Mouse (Mus musculus): Measurements from ENCODE around the gene Nfix. TPM values are rescaled to one million over a fixed set of nuclear protein-coding genes. Genes with fewer than 3 reads are reported as not detected.
A peak's percentile ranks its signal among the peaks of the same experiment; 100 is the strongest.

Nfix gene
- polyA plus RNA-seq, 1 experiment from 2014 or later: 67.4 TPM

DNA sequence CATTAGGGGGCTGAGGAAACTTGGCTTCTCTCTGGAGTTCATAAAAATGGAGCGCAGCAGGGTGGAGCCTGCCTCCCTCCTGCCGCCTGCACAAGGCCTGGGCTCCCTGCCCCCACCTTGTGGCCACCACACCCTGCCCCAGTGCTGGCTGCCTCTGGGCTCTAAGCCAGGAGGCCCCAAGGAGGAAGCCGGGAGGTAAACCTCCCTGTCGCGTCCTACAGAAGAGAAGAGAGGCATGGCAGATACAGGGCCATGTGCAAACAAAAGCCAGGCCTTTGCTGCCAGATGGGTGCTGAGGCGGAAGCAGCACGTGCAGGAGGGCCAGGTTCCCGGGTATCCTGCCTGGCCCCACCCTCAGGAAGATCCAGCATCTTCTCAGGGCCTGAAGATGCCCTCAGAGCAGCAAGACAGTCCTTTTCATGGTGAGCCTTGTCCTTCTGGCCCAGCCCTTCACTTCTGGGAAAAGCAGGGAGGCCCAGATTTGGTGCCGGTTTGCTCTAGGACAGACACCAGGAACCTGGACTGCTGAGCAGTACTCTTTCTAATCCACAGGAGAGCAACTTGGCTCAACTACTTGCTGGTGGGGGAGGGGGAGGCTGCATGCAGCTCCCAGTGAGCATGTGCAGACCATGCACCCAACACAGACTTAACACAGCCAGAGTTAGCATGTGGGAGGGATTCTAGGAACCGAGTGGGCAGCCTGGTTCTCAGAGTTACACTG is 77.1 kb downstream of the Nfix start, which contains the start of gene G430095P16Rik:
Gene G430095P16Rik, plus strand, starts transcription at position 158 of the 721 bp plus-strand sequence.
- peak; percentile 90 for ATAC-seq (ENCODE audit: low read depth)
- H3K36me3 ChIP-seq (ENCODE audit: control insufficient read depth, insufficient read depth, low read length): peaks cover 78% of the 10 kb centered on the region
- H3K27me3 ChIP-seq (replicated peaks; ENCODE audit: control insufficient read depth, insufficient read depth, low read length): no peaks in the 10 kb centered on the region
- peak; percentile 97 for DNase-seq (ENCODE audit: low spot score)
- H3K4me1 ChIP-seq (ENCODE audit: control insufficient read depth, insufficient read depth, low read length): peaks cover 46% of the 10 kb centered on the region
- H3K27ac ChIP-seq (replicated peaks; ENCODE audit: low read depth, low read length): peak within 1 kb of the TSS; percentile 98
- H3K9me3 ChIP-seq (ENCODE audit: control insufficient read depth, low read length): no peaks in the 10 kb centered on the region
- 6% methylated on average over 10 of the region's 10 CpGs for WGBS
- H3K9ac ChIP-seq (ENCODE audit: low read depth, low read length): peak within 1 kb of the TSS; percentile 44
- peak within 1 kb of the TSS; percentile 45 for H3K4me2 ChIP-seq (ENCODE audit: low read depth, low read length)
- H3K4me3 ChIP-seq (ENCODE audit: low read depth, low read length): peak within 1 kb of the TSS; percentile 18

DNA sequence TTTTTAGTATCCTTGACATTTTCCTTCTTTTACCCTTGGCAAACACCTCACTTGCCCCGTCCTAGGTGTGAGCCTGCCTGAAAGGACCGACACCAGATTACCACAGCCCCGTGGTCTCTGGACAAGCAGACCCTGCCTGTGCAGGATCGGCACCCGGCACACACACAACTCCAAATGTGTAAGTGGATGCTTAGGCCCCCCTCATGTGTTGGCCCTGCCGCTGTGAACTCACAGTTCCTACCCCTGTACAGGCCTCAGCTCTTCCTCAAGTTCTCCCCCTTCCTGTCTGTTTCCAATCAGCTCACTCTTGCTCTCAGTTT is 77.7 kb downstream of the Nfix start:
- Histone ChIP-seq H3K9me3 (ENCODE audit: control insufficient read depth, low read length) (no peaks in the 10 kb centered on the region), H3K36me3 (ENCODE audit: control insufficient read depth, insufficient read depth, low read length) (peaks cover 78% of the 10 kb centered on the region), H3K27ac (replicated peaks; ENCODE audit: low read depth, low read length) (peak overlapping the region; percentile 98), H3K4me2 (ENCODE audit: low read depth, low read length) (peak overlapping the region; percentile 45; the same call in 1 of the 2 replicates), H3K9ac (ENCODE audit: low read depth, low read length) (no peak overlapping the region), H3K4me1 (ENCODE audit: control insufficient read depth, insufficient read depth, low read length) (peaks cover 46% of the 10 kb centered on the region), H3K4me3 (ENCODE audit: low read depth, low read length) (0 out of 2 replicates have a peak overlapping the region, but pooled peaks have one; percentile 3), H3K27me3 (replicated peaks; ENCODE audit: control insufficient read depth, insufficient read depth, low read length) (no peaks in the 10 kb centered on the region)
- ATAC-seq (ENCODE audit: low read depth) (no peak), DNase-seq (ENCODE audit: low spot score) (no peak)
- 41% methylated on average over 6 of the region's 6 CpGs for WGBS

DNA sequence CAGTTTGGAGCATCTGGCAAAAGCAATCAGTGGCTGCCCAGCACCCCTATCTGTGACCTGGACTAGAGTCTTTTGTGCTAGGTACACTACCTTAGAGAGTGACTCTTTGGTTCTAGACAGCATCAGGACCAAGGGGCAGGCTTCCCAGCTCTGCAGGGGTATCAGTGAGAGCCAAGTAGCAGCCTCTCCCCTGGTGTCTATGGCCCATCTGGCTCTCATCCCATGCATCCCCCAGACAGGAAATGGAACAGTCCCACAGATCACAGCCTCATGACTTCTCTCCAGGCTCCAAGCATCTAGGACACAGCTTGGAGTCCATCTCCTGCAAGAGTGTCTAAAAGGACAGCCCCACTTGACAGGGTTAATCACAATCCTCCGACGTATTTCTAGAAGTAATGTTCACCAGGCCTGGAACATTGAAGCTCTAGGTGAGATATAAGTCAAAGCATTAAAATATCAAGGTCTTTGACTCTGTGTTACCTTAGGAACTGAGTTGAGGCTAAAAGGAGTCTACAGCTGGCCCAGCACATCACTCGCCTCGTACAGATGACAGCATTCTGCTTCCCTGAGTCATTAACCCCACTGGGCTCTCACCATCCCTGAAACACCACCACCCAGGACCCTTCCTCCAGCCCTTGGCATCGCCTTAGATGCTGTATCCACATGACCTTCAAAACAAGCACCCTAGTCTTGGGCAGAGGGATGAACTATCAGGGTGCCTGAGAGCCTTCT is 81.0 kb downstream of the Nfix start:
- 73% methylated on average over 5 of the region's 5 CpGs for WGBS
- Histone ChIP-seq H3K4me3 (ENCODE audit: low read depth, low read length) (no peak overlapping the region), H3K36me3 (ENCODE audit: control insufficient read depth, insufficient read depth, low read length) (peaks cover 70% of the 10 kb centered on the region), H3K4me1 (ENCODE audit: control insufficient read depth, insufficient read depth, low read length) (peaks cover 38% of the 10 kb centered on the region), H3K27ac (replicated peaks; ENCODE audit: low read depth, low read length) (no peak overlapping the region), H3K9me3 (ENCODE audit: control insufficient read depth, low read length) (no peaks in the 10 kb centered on the region), H3K9ac (ENCODE audit: low read depth, low read length) (no peak overlapping the region), H3K27me3 (replicated peaks; ENCODE audit: control insufficient read depth, insufficient read depth, low read length) (no peaks in the 10 kb centered on the region), H3K4me2 (ENCODE audit: low read depth, low read length) (no peak overlapping the region)
- DNase-seq (ENCODE audit: low spot score) (no peak), ATAC-seq (ENCODE audit: low read depth) (no peak)

DNA sequence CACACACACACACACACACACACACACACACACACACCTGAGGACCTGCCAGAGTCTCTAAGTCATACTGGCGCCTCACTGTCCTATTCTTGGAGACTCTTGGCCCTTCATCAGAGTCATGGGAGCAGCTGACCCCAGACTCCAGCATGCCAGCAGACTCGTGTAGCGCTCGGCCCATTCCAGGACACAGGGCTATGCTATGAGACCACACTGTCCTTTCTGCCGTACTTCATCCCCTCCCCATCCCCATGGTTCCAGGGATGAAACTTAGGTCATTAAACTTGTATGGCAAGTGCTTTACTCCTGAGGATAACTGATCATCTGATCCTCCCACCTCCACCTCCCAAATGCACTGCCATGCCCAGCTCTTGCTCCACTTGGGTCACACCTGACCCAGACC is 81.7 kb downstream of the Nfix start:
- ATAC-seq (ENCODE audit: low read depth) (no peak), DNase-seq (ENCODE audit: low spot score) (no peak)
- no peaks in the 10 kb centered on the region for H3K9me3 ChIP-seq (ENCODE audit: control insufficient read depth, low read length)
- no peaks in the 10 kb centered on the region for H3K27me3 ChIP-seq (replicated peaks; ENCODE audit: control insufficient read depth, insufficient read depth, low read length)
- H3K27ac ChIP-seq (replicated peaks; ENCODE audit: low read depth, low read length): no peak overlapping the region
- H3K4me1 ChIP-seq (ENCODE audit: control insufficient read depth, insufficient read depth, low read length): peaks cover 38% of the 10 kb centered on the region
- no peak overlapping the region for H3K4me2 ChIP-seq (ENCODE audit: low read depth, low read length)
- H3K36me3 ChIP-seq (ENCODE audit: control insufficient read depth, insufficient read depth, low read length): peaks cover 73% of the 10 kb centered on the region
- H3K4me3 ChIP-seq (ENCODE audit: low read depth, low read length): no peak overlapping the region
- 92% methylated on average over 5 of the region's 5 CpGs for WGBS
- no peak overlapping the region for H3K9ac ChIP-seq (ENCODE audit: low read depth, low read length)

DNA sequence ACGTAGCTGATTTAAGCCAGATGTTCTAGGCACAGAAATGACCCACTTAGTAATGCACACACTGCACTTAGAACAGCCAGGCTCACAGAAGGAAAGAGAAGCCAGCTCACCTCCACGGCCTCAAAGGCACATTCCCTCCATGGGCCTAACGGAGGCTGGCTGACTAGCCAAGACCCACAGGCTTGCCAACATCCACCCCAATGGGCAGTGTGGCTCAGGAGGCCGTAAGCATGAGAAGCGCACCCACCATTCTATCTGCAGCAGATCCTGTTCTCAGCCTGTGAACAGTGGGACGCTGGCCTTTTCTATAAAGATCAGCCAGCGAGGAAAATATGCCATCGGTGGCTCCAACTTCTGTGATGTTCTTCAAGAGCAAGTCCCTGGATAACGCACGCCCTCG is 83.4 kb downstream of the Nfix start:
- peaks cover 72% of the 10 kb centered on the region for H3K36me3 ChIP-seq (ENCODE audit: control insufficient read depth, insufficient read depth, low read length)
- no peak overlapping the region for H3K4me3 ChIP-seq (ENCODE audit: low read depth, low read length)
- no peaks in the 10 kb centered on the region for H3K27me3 ChIP-seq (replicated peaks; ENCODE audit: control insufficient read depth, insufficient read depth, low read length)
- H3K9me3 ChIP-seq (ENCODE audit: control insufficient read depth, low read length): no peaks in the 10 kb centered on the region
- H3K27ac ChIP-seq (replicated peaks; ENCODE audit: low read depth, low read length): peak overlapping the region; percentile 45
- WGBS: 71% methylated on average over 11 of the region's 11 CpGs
- no peak overlapping the region for H3K9ac ChIP-seq (ENCODE audit: low read depth, low read length)
- ATAC-seq (ENCODE audit: low read depth) (no peak), DNase-seq (ENCODE audit: low spot score) (no peak)
- H3K4me1 ChIP-seq (ENCODE audit: control insufficient read depth, insufficient read depth, low read length): peaks cover 38% of the 10 kb centered on the region
- no peak overlapping the region for H3K4me2 ChIP-seq (ENCODE audit: low read depth, low read length)

DNA sequence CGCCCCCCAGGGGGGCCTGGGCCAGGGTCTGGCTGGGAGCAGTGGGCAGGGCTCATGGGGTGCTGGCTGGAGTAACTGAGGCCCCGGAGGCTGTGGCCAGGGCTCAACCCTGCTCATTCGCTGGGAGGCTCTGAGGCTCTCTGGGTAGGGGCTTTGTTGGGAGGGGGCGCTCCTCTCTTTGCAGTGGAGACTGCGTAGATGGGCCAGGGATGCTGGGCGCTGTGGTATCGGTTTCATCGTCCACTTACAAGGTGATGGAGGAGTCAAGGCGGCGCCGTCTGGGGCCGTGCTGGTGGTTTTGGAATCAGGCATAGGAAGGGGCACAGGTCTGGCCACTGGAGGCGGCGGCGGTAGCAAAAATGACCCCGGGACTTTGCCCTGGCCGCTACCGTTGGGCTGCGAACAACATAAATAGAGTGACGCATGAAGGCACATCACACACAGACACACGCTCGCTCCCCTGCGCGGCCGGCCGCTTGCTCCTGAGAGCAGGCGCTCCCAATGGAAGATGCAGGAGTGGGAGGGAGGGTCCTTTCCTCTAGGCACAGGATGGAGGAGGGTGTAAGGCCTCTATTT is 84.2 kb downstream of the Nfix start:
- Histone ChIP-seq H3K27ac (replicated peaks; ENCODE audit: low read depth, low read length) (peak overlapping the region; percentile 61), H3K4me3 (ENCODE audit: low read depth, low read length) (no peak overlapping the region), H3K9ac (ENCODE audit: low read depth, low read length) (peak overlapping the region; percentile 40; the same call in 1 of the 2 replicates), H3K9me3 (ENCODE audit: control insufficient read depth, low read length) (no peaks in the 10 kb centered on the region), H3K4me1 (ENCODE audit: control insufficient read depth, insufficient read depth, low read length) (peaks cover 45% of the 10 kb centered on the region), H3K27me3 (replicated peaks; ENCODE audit: control insufficient read depth, insufficient read depth, low read length) (no peaks in the 10 kb centered on the region), H3K36me3 (ENCODE audit: control insufficient read depth, insufficient read depth, low read length) (peaks cover 72% of the 10 kb centered on the region), H3K4me2 (ENCODE audit: low read depth, low read length) (0 out of 2 replicates have a peak overlapping the region, but pooled peaks have one; percentile 12)
- DNase-seq (ENCODE audit: low spot score) (no peak), ATAC-seq (ENCODE audit: low read depth) (no peak)
- WGBS: 21% methylated on average over 23 of the region's 27 CpGs

DNA sequence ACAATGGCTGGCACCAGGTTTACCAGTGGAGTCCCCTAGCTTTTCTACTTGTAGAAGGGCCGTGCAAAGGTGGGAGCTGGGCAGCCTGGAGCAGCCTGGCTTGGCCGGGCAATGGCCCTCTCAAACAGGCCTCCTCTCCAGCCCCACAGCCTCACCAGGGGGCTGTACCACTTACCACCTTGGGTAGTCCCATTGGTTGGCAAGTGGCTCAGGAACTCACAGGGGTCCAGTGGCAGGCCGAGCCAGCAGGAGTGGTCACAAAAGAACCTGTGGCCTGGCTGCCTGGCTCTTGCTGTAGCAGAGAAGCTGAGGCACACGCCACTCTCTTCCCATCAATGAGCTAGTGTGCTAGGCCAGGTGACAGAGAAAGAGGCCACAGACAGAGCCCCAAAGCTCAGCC is 86.0 kb downstream of the Nfix start:
- WGBS: 64% methylated on average over 4 of the region's 4 CpGs
- Histone ChIP-seq H3K27ac (replicated peaks; ENCODE audit: low read depth, low read length) (peak overlapping the region; percentile 93), H3K36me3 (ENCODE audit: control insufficient read depth, insufficient read depth, low read length) (peaks cover 56% of the 10 kb centered on the region), H3K9ac (ENCODE audit: low read depth, low read length) (no peak overlapping the region), H3K4me1 (ENCODE audit: control insufficient read depth, insufficient read depth, low read length) (peaks cover 52% of the 10 kb centered on the region), H3K27me3 (replicated peaks; ENCODE audit: control insufficient read depth, insufficient read depth, low read length) (no peaks in the 10 kb centered on the region), H3K9me3 (ENCODE audit: control insufficient read depth, low read length) (no peaks in the 10 kb centered on the region), H3K4me3 (ENCODE audit: low read depth, low read length) (no peak overlapping the region), H3K4me2 (ENCODE audit: low read depth, low read length) (no peak overlapping the region)
- ATAC-seq (ENCODE audit: low read depth): no peak
- no peak for DNase-seq (ENCODE audit: low spot score)

DNA sequence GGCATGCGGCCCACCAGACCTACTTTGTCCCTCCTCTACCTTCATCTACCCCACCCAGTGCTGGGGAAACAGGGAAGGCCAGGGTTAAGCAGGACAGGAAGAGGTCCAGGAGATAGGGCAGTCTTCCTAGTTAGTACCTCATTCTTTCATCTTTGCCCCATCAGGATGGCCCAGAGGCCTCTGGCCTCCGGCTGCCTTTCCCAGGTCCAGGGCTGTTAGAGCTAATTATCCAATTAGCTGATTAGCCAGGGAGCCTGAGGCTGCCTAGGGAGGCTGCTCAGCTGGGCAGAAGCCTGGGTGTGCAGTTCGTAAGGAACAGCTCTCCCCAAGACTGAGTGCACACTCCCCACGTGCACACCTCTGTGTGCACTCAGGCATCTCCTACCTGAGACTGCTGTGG is 86.8 kb downstream of the Nfix start:
- peaks cover 4% of the 10 kb centered on the region for H3K27me3 ChIP-seq (replicated peaks; ENCODE audit: control insufficient read depth, insufficient read depth, low read length)
- peaks cover 57% of the 10 kb centered on the region for H3K36me3 ChIP-seq (ENCODE audit: control insufficient read depth, insufficient read depth, low read length)
- peak overlapping the region; percentile 21; the same call in 1 of the 2 replicates for H3K4me2 ChIP-seq (ENCODE audit: low read depth, low read length)
- no peak for ATAC-seq (ENCODE audit: low read depth)
- peak overlapping the region; percentile 93 for H3K27ac ChIP-seq (replicated peaks; ENCODE audit: low read depth, low read length)
- DNase-seq (ENCODE audit: low spot score): peak; percentile 39
- WGBS: 43% methylated on average over 4 of the region's 4 CpGs
- H3K4me1 ChIP-seq (ENCODE audit: control insufficient read depth, insufficient read depth, low read length): peaks cover 58% of the 10 kb centered on the region
- H3K9me3 ChIP-seq (ENCODE audit: control insufficient read depth, low read length): no peaks in the 10 kb centered on the region
- peak overlapping the region; percentile 38 for H3K9ac ChIP-seq (ENCODE audit: low read depth, low read length)
- H3K4me3 ChIP-seq (ENCODE audit: low read depth, low read length): no peak overlapping the region

All from embryonic facial prominence, embryonic 14.5 days (tissue).